Mouse (Mus musculus): Measurements from ENCODE around the gene Cd47. TPM values are rescaled to one million over a fixed set of nuclear protein-coding genes. Genes with fewer than 3 reads are reported as not detected.

The Cd47 gene
- polyA plus RNA-seq, 2 experiments from 2014 or later = 296 to 343 TPM

GRCm38 (mm10) chr16:49834130-49834693, 33.9 kb downstream of the Cd47 start:
- no peak for ATAC-seq

GRCm38 (mm10) chr16:49836634-49837164, 36.4 kb downstream of the Cd47 start:
- peak; percentile 19 for ATAC-seq

GRCm38 (mm10) chr16:49838923-49839322, 38.6 kb downstream of the Cd47 start:
- no peak for ATAC-seq

DNA sequence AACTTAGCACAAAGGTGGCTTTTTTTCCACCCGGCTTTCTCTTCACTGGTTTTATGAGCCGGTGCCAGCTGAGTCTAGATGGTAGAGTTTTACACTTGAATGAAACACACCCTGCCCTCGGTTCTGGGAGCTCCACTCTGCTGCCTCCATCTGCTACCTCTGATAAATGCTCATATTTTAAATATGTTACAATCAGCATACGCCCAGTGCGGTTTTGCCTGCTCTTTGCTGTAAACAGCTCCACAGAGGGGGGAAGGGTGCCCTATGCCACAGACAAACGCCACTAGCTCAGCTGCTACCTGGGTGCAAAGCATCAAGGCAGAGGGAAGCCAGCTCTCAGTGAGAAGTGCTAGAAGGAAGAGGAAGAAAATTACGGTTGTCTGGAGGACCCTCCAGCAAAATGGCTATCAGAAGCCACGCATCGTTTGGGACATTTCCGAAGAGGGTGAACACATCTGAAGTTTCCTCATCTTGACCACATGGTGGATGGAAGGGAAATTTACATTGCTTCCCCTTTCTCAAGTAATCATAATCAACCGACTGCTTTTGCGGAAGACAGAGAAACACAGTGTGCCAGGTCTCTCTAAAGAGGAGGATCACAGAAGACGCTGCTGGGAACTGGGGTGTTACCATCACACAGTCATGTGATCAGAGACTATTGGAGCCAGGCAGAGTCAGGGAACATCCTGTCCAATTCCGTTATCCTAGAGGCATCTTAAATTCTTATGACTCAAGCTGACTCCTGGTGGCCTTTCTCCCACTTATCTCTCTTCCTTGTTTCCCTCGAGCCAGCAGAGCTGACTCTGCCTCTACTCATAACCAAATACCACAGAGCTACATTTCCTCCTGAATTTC, 39.6 kb downstream of the Cd47 start:
- ATAC-seq = peak; percentile 85

GRCm38 (mm10) chr16:49843723-49844122, 43.4 kb downstream of the Cd47 start:
- no peak for ATAC-seq

DNA sequence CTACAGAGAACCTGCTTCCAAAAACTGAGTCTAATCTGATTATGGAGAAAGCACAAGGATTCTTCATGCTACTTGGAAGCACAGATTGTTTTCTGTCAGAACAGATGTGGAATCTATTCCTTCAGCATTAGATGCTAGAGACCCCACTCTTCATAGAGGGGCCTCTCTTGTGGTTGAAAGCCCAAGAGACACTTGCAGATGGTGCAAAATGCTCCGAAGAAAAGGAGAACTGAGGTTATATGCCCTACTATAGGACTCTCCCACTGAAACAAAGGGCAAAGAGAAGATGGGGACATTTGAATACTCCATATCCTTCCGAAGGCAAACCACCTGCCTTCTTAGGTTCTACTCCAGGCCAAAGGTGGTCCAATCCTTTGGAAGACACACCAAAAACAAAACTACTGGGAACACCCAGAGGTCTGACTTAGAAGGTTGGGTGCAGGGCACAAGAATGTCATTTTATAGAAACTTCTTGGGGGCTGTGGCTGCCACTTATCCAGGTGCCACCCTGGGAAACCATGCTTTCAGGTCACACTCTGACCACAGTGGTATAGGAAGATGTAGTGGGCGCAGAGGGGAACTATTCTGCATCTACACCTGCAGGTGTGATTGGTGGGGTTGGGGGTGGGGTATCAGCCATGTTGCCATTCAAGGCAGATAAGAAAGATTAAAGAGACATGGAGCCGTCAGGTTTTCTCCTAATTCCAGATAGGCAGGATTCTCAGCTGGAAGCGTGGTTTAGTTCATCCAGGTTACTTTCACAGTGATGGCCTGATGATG, 47.1 kb downstream of the Cd47 start:
- ATAC-seq = no peak

- peak; percentile 38 for ATAC-seq
Observed at GRCm38 (mm10) chr16:49848651-49849050, 48.3 kb downstream of the Cd47 start.

DNA sequence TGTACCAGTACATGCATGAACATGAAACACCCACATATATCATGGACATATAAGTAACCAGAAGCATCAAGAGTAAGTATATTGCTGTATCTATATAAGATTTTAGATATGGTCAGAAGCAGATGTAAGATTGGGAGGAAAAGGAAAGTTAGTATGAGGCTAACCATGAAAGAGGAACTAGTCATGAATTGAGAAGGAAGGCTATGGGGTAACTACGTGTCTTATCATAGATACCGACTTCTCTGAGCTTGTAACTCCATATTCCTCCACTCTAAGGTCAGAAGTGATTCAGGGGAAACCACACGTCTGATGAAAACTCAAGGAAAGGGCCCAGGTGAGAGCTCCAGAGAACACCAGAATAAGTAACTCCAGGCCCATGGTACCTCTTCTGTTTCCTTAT, 52.6 kb downstream of the Cd47 start:
- ATAC-seq = no peak

GRCm38 (mm10) chr16:49853633-49854032, 53.3 kb downstream of the Cd47 start:
- no peak for ATAC-seq

DNA sequence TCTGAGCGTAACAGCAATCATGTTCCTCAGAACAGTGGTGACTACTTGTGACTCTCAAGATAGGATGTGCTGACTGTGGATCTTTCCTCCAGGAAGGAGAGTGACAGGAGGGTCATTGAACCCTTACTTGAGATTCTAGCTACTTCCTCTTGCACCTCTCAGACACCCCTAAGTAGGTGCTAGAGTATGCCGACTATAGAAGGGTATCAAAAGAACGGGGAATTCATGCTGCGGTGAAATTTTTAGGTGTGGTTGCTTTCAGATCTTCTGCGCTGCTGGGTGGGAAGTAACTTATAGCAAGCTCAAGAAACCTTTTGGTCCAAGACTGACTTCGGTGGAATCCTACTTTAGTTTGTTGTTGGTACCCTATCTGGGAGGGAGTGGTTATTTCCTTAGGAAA, 53.9 kb downstream of the Cd47 start:
- ATAC-seq = peak; percentile 53

GRCm38 (mm10) chr16:49854931-49855835, 54.9 kb downstream of the Cd47 start:
- peak; percentile 62 for ATAC-seq

- peak; percentile 6 for ATAC-seq
Observed at GRCm38 (mm10) chr16:49855836-49856503, 55.6 kb downstream of the Cd47 start.

GRCm38 (mm10) chr16:49856661-49857060, 56.3 kb downstream of the Cd47 start:
- ATAC-seq = no peak

DNA sequence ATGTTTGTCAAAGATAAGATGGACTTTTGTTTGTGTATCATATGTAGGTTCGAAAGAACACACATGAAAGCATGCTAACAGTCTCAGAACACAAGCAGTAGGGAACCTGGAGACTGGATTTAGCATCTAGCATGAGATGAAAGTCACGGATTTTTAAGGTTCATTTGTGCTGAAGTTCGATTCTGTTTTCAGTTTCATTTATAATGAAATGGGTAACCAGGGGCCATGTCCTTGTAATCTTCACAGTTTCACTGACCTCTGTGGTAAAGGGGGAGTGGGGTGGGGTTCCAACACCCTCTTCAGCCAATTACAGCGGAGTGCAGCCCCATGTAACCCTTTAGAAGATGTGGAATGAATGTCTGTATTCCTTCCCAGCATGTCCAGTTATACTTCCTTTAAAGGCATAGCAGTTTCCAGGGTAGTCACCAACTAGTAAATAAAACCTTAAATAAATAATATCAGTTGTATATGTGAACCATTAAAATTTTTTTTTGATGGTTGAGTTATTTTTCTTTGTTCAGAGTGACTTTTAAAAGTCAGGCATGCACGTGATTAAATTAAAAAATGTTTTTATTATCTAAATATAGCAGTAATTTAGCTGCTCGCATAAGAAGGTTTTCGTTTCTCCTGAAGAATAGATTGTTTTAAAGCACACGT, 57.3 kb downstream of the Cd47 start:
- no peak for ATAC-seq

GRCm38 (mm10) chr16:49858161-49858906, 58.0 kb downstream of the Cd47 start:
- no peak for ATAC-seq

DNA sequence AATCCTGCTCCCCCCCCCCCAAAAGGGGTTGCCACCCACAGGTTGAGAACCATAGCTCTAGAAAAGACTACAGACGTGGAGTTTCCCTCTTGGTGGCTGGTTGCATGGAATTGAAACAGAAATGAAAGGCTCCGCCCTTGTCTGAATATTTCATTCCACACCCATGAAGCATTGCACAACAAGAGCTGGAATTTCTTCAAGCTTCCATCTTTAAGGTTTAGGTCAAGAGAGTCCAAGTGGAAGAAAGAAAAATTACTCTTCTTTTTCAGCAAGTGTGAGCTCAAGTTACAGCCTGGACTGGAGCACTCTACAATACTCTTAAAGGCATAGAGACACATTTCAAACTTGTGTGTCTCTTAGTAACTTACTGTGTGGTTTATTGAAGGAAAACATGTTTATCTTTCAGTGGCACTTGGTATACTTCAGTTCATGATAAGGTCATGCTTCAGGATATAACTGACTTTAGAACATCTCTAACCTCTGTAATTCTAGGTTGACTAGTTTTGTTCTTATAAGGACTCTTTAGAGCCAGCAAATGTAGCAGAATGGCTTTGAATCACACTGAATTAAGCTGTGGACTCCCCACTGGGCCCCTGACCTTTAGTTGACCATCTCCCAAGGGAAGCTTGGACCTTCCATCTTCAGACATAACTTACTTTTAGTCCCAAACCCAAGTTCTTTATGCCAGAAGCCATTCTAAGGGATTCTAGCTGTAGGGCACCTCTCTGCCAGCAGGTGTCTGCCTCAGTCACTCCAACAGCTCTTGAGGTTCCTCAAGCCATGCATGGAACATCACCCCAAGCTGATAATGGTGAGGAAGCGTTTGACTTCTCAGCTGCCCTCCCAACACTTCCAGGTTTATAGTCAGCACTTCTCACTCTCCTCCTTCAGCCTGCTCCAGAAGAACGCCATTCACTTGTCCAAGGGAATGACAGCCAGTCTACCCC, 58.8 kb downstream of the Cd47 start:
- no peak for ATAC-seq

DNA sequence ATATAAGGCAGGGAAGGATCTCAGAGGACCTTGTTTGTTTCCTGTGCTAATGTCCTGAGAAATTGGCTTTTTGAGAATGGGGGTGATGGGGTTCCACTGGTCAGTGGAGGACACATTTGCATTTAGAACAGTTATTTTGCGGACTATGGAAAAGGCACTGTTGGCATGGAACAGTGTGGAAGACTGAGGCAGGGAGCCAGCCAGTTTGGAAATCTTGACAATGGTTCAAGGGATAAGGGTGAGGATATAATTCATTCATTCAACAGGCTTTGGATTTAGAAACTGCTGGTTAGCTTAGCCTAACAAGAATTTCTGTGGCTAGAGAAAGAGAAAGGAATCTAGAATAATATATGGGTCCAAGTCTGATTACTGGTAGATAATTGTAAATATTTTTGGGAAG, 61.7 kb downstream of the Cd47 start:
- ATAC-seq = no peak

GRCm38 (mm10) chr16:49866617-49867016, 66.3 kb downstream of the Cd47 start:
- no peak for ATAC-seq

DNA sequence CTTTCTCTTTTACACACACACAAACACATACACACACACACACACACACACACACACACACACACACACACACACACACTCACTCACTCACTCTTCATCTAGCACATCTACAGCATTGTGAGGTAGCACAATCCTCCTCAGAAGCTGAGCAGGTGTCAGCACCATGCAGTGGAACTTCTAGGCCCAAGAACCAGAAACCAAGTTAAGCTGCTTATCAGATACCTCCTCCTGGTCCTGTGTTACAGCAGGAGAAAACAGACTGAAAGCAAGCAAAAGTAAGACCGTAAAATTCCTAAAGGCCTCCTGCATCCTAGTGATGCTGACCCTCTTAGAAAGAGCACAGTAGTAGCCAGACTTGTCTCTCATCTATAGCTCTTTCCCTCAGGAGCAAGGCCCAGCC, 67.9 kb downstream of the Cd47 start:
- ATAC-seq = no peak

Measured in activated CD4-positive, CD25-positive, alpha-beta regulatory T cell, adult 4 months (primary cell).